Mouse (Mus musculus): ENCODE measurements around the gene 4930432M17Rik. TPM values are rescaled to one million over a fixed set of nuclear protein-coding genes. Genes with fewer than 3 reads are reported as not detected.

Gene 4930432M17Rik
- polyA plus RNA-seq, 1 experiment, result not detected

DNA sequence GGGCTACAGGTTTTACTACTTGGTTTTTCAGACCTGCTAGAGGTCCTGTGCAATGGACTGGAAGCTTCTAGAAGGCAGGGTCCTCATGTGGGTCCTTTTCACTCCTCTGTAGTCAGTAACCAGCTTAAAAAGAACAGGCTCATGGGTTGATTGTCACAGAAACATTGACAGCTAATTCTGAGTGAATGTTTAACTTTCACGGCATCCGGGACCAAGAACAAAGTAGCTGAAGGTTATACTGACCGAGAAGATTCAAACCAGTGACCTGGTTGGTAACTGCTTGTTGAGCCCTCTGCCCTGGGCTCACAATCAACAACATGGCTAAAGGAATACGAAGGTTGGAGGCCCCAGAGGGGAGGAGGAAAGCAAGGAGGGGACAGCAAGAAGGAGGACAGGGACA is 14.4 kb downstream of the 4930432M17Rik start:
- H3K36me3 ChIP-seq (ENCODE audit: control insufficient read depth, insufficient read depth), result no peaks in the 10 kb centered on the region
- H3ac ChIP-seq (ENCODE audit: control insufficient read depth, insufficient read length), result no peak overlapping the region
- H3K4me3 ChIP-seq, result no peak overlapping the region
- H3K27me3 ChIP-seq (ENCODE audit: control insufficient read depth, insufficient read depth, insufficient read length), result no peaks in the 10 kb centered on the region
- peak overlapping the region; percentile 35 for H3K4me2 ChIP-seq (ENCODE audit: low read depth)
- H3K79me2 ChIP-seq (ENCODE audit: control insufficient read depth, insufficient read depth), result no peaks in the 10 kb centered on the region
- TF ChIP-seq REST (IDR thresholded peaks at IDR 0.05; ENCODE audit: insufficient read depth, insufficient read length) (no peak), CEBPB (IDR thresholded peaks at IDR 0.05; ENCODE audit: insufficient read depth, poor library complexity, severe bottlenecking) (no peak), SRF (IDR thresholded peaks at IDR 0.05; ENCODE audit: control insufficient read depth, insufficient read length, low read depth) (no peak), POLR2AphosphoS2 (IDR thresholded peaks at IDR 0.05; ENCODE audit: insufficient read length, low read depth) (no peak), TCF3 (IDR thresholded peaks at IDR 0.05; ENCODE audit: insufficient read length, low read depth) (no peak), MYOD1 (IDR thresholded peaks at IDR 0.05; ENCODE audit: control insufficient read depth in 1 of 3, insufficient read length in 2 of 3, low read depth in 2 of 3) (no peak), E2F4 (IDR thresholded peaks at IDR 0.05; ENCODE audit: insufficient read depth) (no peak), USF1 (IDR thresholded peaks at IDR 0.05; ENCODE audit: low read depth) (no peak), MAX (IDR thresholded peaks at IDR 0.05; ENCODE audit: low read depth) (no peak), POLR2A (IDR thresholded peaks at IDR 0.05; ENCODE audit: insufficient read length, low read depth) (no peak)

GRCm38 (mm10) chr3:121685985-121686384 is 15.4 kb downstream of the 4930432M17Rik start:
- H3K4me2 ChIP-seq (ENCODE audit: low read depth), result no peak overlapping the region
- no peak overlapping the region for H3ac ChIP-seq (ENCODE audit: control insufficient read depth, insufficient read length)
- H3K36me3 ChIP-seq (ENCODE audit: control insufficient read depth, insufficient read depth), result no peaks in the 10 kb centered on the region
- no peaks in the 10 kb centered on the region for H3K27me3 ChIP-seq (ENCODE audit: control insufficient read depth, insufficient read depth, insufficient read length)
- no peak for TF ChIP-seq MAX (IDR thresholded peaks at IDR 0.05; ENCODE audit: low read depth)
- no peak for TF ChIP-seq TCF12 (IDR thresholded peaks at IDR 0.05; ENCODE audit: insufficient read depth, poor library complexity, severe bottlenecking)
- H3K79me2 ChIP-seq (ENCODE audit: control insufficient read depth, insufficient read depth), result no peaks in the 10 kb centered on the region
- no peak overlapping the region for H3K4me3 ChIP-seq

GRCm38 (mm10) chr3:121686408-121686911 is 15.9 kb downstream of the 4930432M17Rik start:
- TF ChIP-seq TCF12 (IDR thresholded peaks at IDR 0.05; ENCODE audit: insufficient read depth, poor library complexity, severe bottlenecking), result no peak
- Histone ChIP-seq H3K4me2 (ENCODE audit: low read depth) (no peak overlapping the region), H3K36me3 (ENCODE audit: control insufficient read depth, insufficient read depth) (no peaks in the 10 kb centered on the region), H3K4me3 (no peak overlapping the region), H3K27me3 (ENCODE audit: control insufficient read depth, insufficient read depth, insufficient read length) (no peaks in the 10 kb centered on the region), H3ac (ENCODE audit: control insufficient read depth, insufficient read length) (no peak overlapping the region), H3K79me2 (ENCODE audit: control insufficient read depth, insufficient read depth) (no peaks in the 10 kb centered on the region)

DNA sequence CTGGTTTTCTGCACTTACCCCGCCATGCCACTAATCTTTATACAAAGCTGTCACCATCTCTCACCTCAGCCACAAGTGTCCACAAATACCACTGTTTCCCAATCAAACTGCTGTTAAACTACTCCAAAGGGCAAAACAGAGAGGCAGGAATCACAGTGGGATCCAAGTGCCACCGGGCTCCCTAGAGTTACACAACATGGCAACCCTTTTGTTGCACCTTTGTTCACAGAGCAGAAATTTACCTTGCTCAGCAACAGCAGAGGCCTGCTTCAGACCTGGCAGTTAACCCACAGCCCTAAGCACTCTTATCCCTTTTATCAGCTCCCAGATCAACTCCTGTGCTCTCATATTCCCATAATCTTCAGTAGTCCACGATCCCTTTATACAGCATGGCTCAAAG is 17.2 kb downstream of the 4930432M17Rik start:
- no peaks in the 10 kb centered on the region for H3K27me3 ChIP-seq (ENCODE audit: control insufficient read depth, insufficient read depth, insufficient read length)
- no peaks in the 10 kb centered on the region for H3K79me2 ChIP-seq (ENCODE audit: control insufficient read depth, insufficient read depth)
- H3K36me3 ChIP-seq (ENCODE audit: control insufficient read depth, insufficient read depth), result no peaks in the 10 kb centered on the region
- H3K4me3 ChIP-seq, result no peak overlapping the region
- no peak overlapping the region for H3K4me2 ChIP-seq (ENCODE audit: low read depth)
- TF ChIP-seq POLR2AphosphoS2 (IDR thresholded peaks at IDR 0.05; ENCODE audit: insufficient read length, low read depth), result no peak
- TF ChIP-seq TCF3 (IDR thresholded peaks at IDR 0.05; ENCODE audit: insufficient read length, low read depth), result no peak
- no peak for TF ChIP-seq REST (IDR thresholded peaks at IDR 0.05; ENCODE audit: insufficient read depth, insufficient read length)
- no peak for TF ChIP-seq TCF12 (IDR thresholded peaks at IDR 0.05; ENCODE audit: insufficient read depth, poor library complexity, severe bottlenecking)
- no peak for TF ChIP-seq E2F4 (IDR thresholded peaks at IDR 0.05; ENCODE audit: insufficient read depth)
- no peak for TF ChIP-seq CEBPB (IDR thresholded peaks at IDR 0.05; ENCODE audit: insufficient read depth, poor library complexity, severe bottlenecking)
- TF ChIP-seq MYOD1 (IDR thresholded peaks at IDR 0.05; ENCODE audit: control insufficient read depth in 1 of 3, insufficient read length in 2 of 3, low read depth in 2 of 3), result no peak
- no peak for TF ChIP-seq MAX (IDR thresholded peaks at IDR 0.05; ENCODE audit: low read depth)
- TF ChIP-seq USF1 (IDR thresholded peaks at IDR 0.05; ENCODE audit: low read depth), result no peak
- no peak for TF ChIP-seq SRF (IDR thresholded peaks at IDR 0.05; ENCODE audit: control insufficient read depth, insufficient read length, low read depth)
- TF ChIP-seq MYOG (IDR thresholded peaks at IDR 0.05; ENCODE audit: control insufficient read depth in 1 of 3, insufficient read depth in 1 of 3, insufficient read length in 2 of 3, low read depth in 2 of 3), result no peak
- no peak for TF ChIP-seq POLR2A (IDR thresholded peaks at IDR 0.05; ENCODE audit: insufficient read length, low read depth)
- no peak overlapping the region for H3ac ChIP-seq (ENCODE audit: control insufficient read depth, insufficient read length)

GRCm38 (mm10) chr3:121689029-121689428 is 18.5 kb downstream of the 4930432M17Rik start:
- TF ChIP-seq USF1 (IDR thresholded peaks at IDR 0.05; ENCODE audit: low read depth), result no peak
- no peak for TF ChIP-seq MYOD1 (IDR thresholded peaks at IDR 0.05; ENCODE audit: control insufficient read depth in 1 of 3, insufficient read length in 2 of 3, low read depth in 2 of 3)
- no peak for TF ChIP-seq POLR2A (IDR thresholded peaks at IDR 0.05; ENCODE audit: insufficient read length, low read depth)
- no peak for TF ChIP-seq POLR2AphosphoS2 (IDR thresholded peaks at IDR 0.05; ENCODE audit: insufficient read length, low read depth)
- no peak for TF ChIP-seq TCF12 (IDR thresholded peaks at IDR 0.05; ENCODE audit: insufficient read depth, poor library complexity, severe bottlenecking)
- Histone ChIP-seq H3K79me2 (ENCODE audit: control insufficient read depth, insufficient read depth) (no peaks in the 10 kb centered on the region), H3K27me3 (ENCODE audit: control insufficient read depth, insufficient read depth, insufficient read length) (no peaks in the 10 kb centered on the region), H3K4me2 (ENCODE audit: low read depth) (no peak overlapping the region), H3ac (ENCODE audit: control insufficient read depth, insufficient read length) (no peak overlapping the region), H3K36me3 (ENCODE audit: control insufficient read depth, insufficient read depth) (no peaks in the 10 kb centered on the region), H3K4me3 (no peak overlapping the region)
